In the genomic region with DNA sequence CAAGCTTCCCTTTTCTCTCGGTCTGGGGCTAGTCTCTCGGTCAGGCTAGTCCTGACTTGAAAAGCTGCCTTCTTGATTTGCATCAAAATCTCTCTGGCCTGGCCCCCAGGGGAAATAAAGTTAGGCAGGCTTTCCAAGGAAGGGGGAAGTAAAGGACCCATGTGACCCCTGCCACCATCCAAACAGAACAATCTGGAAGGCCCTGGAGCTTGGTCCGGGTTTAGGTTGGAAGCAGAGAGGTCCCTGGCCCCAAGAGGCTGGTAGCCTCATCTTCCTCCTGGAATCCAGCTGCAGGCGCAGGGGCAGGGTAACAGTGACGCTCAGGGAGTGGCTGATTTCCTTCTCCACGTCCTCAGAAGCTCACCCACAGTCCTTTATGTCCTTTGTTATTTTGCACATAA, we compare ENCODE assay signal across 9 mouse cellular contexts. TPM values are rescaled to one million over a fixed set of nuclear protein-coding genes. Genes with fewer than 3 reads are reported as not detected.
DNase-seq lines count a peak whose midpoint lies in the region; ATAC-seq and TF ChIP-seq lines count a peak whose summit lies in the region.
"Had no signal": no experiment of that assay in that cellular context is flagged by ENCODE, and none has a peak within 500 bp of the region (broad histone marks: within the 10 kb centered on the region; RNA-seq: fewer than 3 reads in every experiment).

No protein-coding gene starts in this region.

- no peak overlapping the region for H3K4me2 ChIP-seq in kidney, postnatal 0 days (ENCODE audit: low read length)
- peak overlapping the region; percentile 61 for H3K4me2 ChIP-seq in CH12.LX (ENCODE audit: insufficient read depth, low read depth, poor library complexity, severe bottlenecking)
- 0 out of 2 replicates have a peak overlapping the region, but pooled peaks have one; percentile 10 for H3K4me2 ChIP-seq in hindbrain, embryonic 16.5 days (ENCODE audit: low read length)

- no peak overlapping the region for H3K9ac ChIP-seq in kidney, postnatal 0 days (ENCODE audit: low read depth, low read length)
- H3K9ac ChIP-seq in CH12.LX (ENCODE audit: insufficient read depth, low read depth) = peak overlapping the region; percentile 61
- no peak overlapping the region for H3K9ac ChIP-seq in hindbrain, embryonic 16.5 days (ENCODE audit: low read depth, low read length)
- H3K9ac ChIP-seq: limb, embryonic 15.5 days had no signal

- H3K36me3 ChIP-seq in kidney, postnatal 0 days (ENCODE audit: insufficient read depth, low read length) = no peaks in the 10 kb centered on the region
- H3K36me3 ChIP-seq in CH12.LX (replicated peaks in 1 of 2; ENCODE audit: control insufficient read depth in 1 of 2, insufficient read depth in 1 of 2, low read length in 1 of 2) = no peaks in the 10 kb centered on the region
- H3K36me3 ChIP-seq in hindbrain, embryonic 16.5 days (ENCODE audit: control insufficient read depth, insufficient read depth, low read length) = no peaks in the 10 kb centered on the region
- H3K36me3 ChIP-seq: limb, embryonic 15.5 days had no signal

- dilution Hi-C loops in CH12.LX (cut with MboI; ENCODE audit: extremely low pct_ligation_motif_present, extremely low pct_unique_long_range_greater_than_20kb, low sequenced_read_pairs) = no loop called here

- H3K4me3 ChIP-seq in kidney, postnatal 0 days (replicated peaks; ENCODE audit: low read depth, low read length) = no peak overlapping the region
- no peak overlapping the region for H3K4me3 ChIP-seq in CH12.LX (replicated peaks in 1 of 3; ENCODE audit: low read depth in 2 of 3, low read length in 2 of 3, poor library complexity in 1 of 3)
- H3K4me3 ChIP-seq in hindbrain, embryonic 16.5 days (ENCODE audit: low read length) = no peak overlapping the region
- H3K4me3 ChIP-seq: limb, embryonic 15.5 days had no signal

- no peak for TF ChIP-seq POLR2A in CH12.LX (IDR thresholded peaks at IDR 0.05; ENCODE audit: low read depth, low read length)

- no peak overlapping the region for H3K27ac ChIP-seq in kidney, postnatal 0 days
- peak overlapping the region; percentile 95 for H3K27ac ChIP-seq in CH12.LX (ENCODE audit: insufficient read depth, low read depth)
- H3K27ac ChIP-seq in hindbrain, embryonic 16.5 days (ENCODE audit: low read depth, low read length) = no peak overlapping the region

- H3K27me3 ChIP-seq in kidney, postnatal 0 days (ENCODE audit: insufficient read depth, low read length) = no peaks in the 10 kb centered on the region; the same call in 1 of the 2 replicates
- H3K27me3 ChIP-seq in CH12.LX (replicated peaks) = no peaks in the 10 kb centered on the region
- peaks cover 13% of the 10 kb centered on the region for H3K27me3 ChIP-seq in hindbrain, embryonic 16.5 days (replicated peaks; ENCODE audit: control insufficient read depth, insufficient read depth, low read length)

- in situ Hi-C loops in CH12.LX (cut with MboI; ENCODE audit: low pct_ligation_motif_present, low pct_unique_long_range_greater_than_20kb, low sequenced_read_pairs) = no loop called here

- no peak for TF ChIP-seq CTCF in kidney, postnatal 0 days (IDR thresholded peaks at IDR 0.05; ENCODE audit: low read depth)
- TF ChIP-seq CTCF in CH12.LX (conservative IDR thresholded peaks at IDR 0.05 in 1 of 2, IDR thresholded peaks at IDR 0.05 in 1 of 2; ENCODE audit: low read depth in 2 of 2, low read length in 2 of 2) = no peak

- H3K79me2 ChIP-seq in CH12.LX (replicated peaks; ENCODE audit: control insufficient read depth, extremely low read depth, insufficient read depth, poor library complexity, severe bottlenecking) = peaks cover 52% of the 10 kb centered on the region

- peak; percentile 16 for DNase-seq in kidney, postnatal 0 days (ENCODE audit: low spot score)
- DNase-seq in kidney, postnatal 25 days = no peak
- DNase-seq in CH12.LX (ENCODE audit: extremely low read depth) (peak; percentile 83), ZHBTc4 (ENCODE audit: low read depth, low spot score) (peak; percentile 61), MN1 (ENCODE audit: low spot score) (no peak)
- DNase-seq in ovary, adult 18-20 months (ENCODE audit: low spot score) = no peak
- no peak for DNase-seq in urinary bladder, postnatal 36 days (ENCODE audit: low spot score in 2 of 2)

- peak; percentile 81 for TF ChIP-seq EP300 in CH12.LX (IDR thresholded peaks at IDR 0.05; ENCODE audit: low read length)

- ATAC-seq in kidney, postnatal 0 days (replicated peaks; ENCODE audit: low FRiP score, low read depth) = no peak
- no peak for ATAC-seq in hindbrain, embryonic 16.5 days

- no peaks in the 10 kb centered on the region for H3K4me1 ChIP-seq in kidney, postnatal 0 days (replicated peaks; ENCODE audit: insufficient read depth, low read length)
- peaks cover 7 to 25% of the 10 kb centered on the region in 2 experiments for H3K4me1 ChIP-seq in CH12.LX (ENCODE audit: control insufficient read depth in 1 of 2, insufficient read depth in 2 of 2)
- H3K4me1 ChIP-seq in hindbrain, embryonic 16.5 days (ENCODE audit: control insufficient read depth, insufficient read depth, low read depth, low read length) = peaks cover 4% of the 10 kb centered on the region

- WGBS in kidney, postnatal 0 days = 3% methylated on average over 6 of the region's 6 CpGs
- WGBS in hindbrain, embryonic 16.5 days = 6% methylated on average over 6 of the region's 6 CpGs

- no peaks in the 10 kb centered on the region for H3K9me3 ChIP-seq in kidney, postnatal 0 days (replicated peaks; ENCODE audit: low read length)
- no peaks in the 10 kb centered on the region for H3K9me3 ChIP-seq in CH12.LX (replicated peaks; ENCODE audit: low read length)
- H3K9me3 ChIP-seq in hindbrain, embryonic 16.5 days (ENCODE audit: control insufficient read depth, low read length) = no peaks in the 10 kb centered on the region
- H3K9me3 ChIP-seq: limb, embryonic 15.5 days had no signal

- no peak for TF ChIP-seq RAD21 in CH12.LX (IDR thresholded peaks at IDR 0.05; ENCODE audit: low read depth, low read length)

TF ChIP-seq in CH12.LX, 34 proteins besides CTCF, POLR2A, EP300 and RAD21:
- TF ChIP-seq NELFE (IDR thresholded peaks at IDR 0.05; ENCODE audit: low read depth, low read length) (no peak), CHD2 (IDR thresholded peaks at IDR 0.05; ENCODE audit: low read length) (0 out of 2 replicates have a peak, but pooled peaks have one; percentile 30), MYC (IDR thresholded peaks at IDR 0.05; ENCODE audit: low read depth, low read length) (no peak), ZMIZ1 (IDR thresholded peaks at IDR 0.05; ENCODE audit: low read depth, low read length) (no peak), SIN3A (IDR thresholded peaks at IDR 0.05; ENCODE audit: low read length) (no peak; the same call in 1 of the 2 replicates), CHD1 (IDR thresholded peaks at IDR 0.05; ENCODE audit: low read depth, low read length) (peak; percentile 70), RCOR1 (conservative IDR thresholded peaks at IDR 0.05; ENCODE audit: low read depth, low read length) (no peak), USF1 (IDR thresholded peaks at IDR 0.05; ENCODE audit: low read depth, low read length) (peak; percentile 47), UBTF (IDR thresholded peaks at IDR 0.05; ENCODE audit: low read depth, low read length) (no peak), MEF2A (IDR thresholded peaks at IDR 0.05; ENCODE audit: borderline replicate concordance, low read depth, low read length) (peak; percentile 67; the same call in 1 of the 2 replicates), PAX5 (IDR thresholded peaks at IDR 0.05; ENCODE audit: low read length) (no peak), KAT2A (IDR thresholded peaks at IDR 0.05; ENCODE audit: insufficient replicate concordance, low read length) (0 out of 2 replicates have a peak, but pooled peaks have one; percentile 10), MAZ (IDR thresholded peaks at IDR 0.05; ENCODE audit: low read depth, low read length) (0 out of 2 replicates have a peak, but pooled peaks have one; percentile 50), ZKSCAN1 (IDR thresholded peaks at IDR 0.05; ENCODE audit: borderline replicate concordance, low read depth, low read length) (no peak), E2F4 (IDR thresholded peaks at IDR 0.05; ENCODE audit: insufficient replicate concordance, low read depth, low read length) (no peak), ZC3H11A (IDR thresholded peaks at IDR 0.05; ENCODE audit: low read depth, low read length) (no peak), TCF12 (IDR thresholded peaks at IDR 0.05; ENCODE audit: low read depth, low read length) (no peak), USF2 (conservative IDR thresholded peaks at IDR 0.05; ENCODE audit: low read depth, low read length) (no peak), ZNF384 (IDR thresholded peaks at IDR 0.05; ENCODE audit: low read depth, low read length) (no peak), ELF1 (IDR thresholded peaks at IDR 0.05; ENCODE audit: low read depth, low read length) (no peak), ETS1 (conservative IDR thresholded peaks at IDR 0.05; ENCODE audit: low read depth, low read length) (peak; percentile 71), NRF1 (IDR thresholded peaks at IDR 0.05; ENCODE audit: low read depth, low read length) (no peak), MAX (IDR thresholded peaks at IDR 0.05; ENCODE audit: low read length) (0 out of 2 replicates have a peak, but pooled peaks have one; percentile 23), IRF4 (IDR thresholded peaks at IDR 0.05; ENCODE audit: low read depth, low read length) (peak; percentile 56; the same call in 1 of the 2 replicates), BHLHE40 (IDR thresholded peaks at IDR 0.05; ENCODE audit: low read depth, low read length) (peak; percentile 68), TBP (conservative IDR thresholded peaks at IDR 0.05; ENCODE audit: low read depth, low read length) (no peak), MAFK (IDR thresholded peaks at IDR 0.05; ENCODE audit: insufficient replicate concordance, low read length) (0 out of 2 replicates have a peak, but pooled peaks have one; percentile 3), MXI1 (IDR thresholded peaks at IDR 0.05; ENCODE audit: low read depth, low read length) (no peak)

RNA-seq across cellular contexts. Expression of a gene that starts 36.5 kb away (rescaled TPM):
- polyA plus RNA-seq in kidney, postnatal 0 days (2015; fragmentation: Nextera tagmentation; extraction: Ambion mirVana) = 12.2 and 12.8 TPM in 2 replicates
- total RNA-seq in CH12.LX (2012; rRNA removed) (40.0 and 41.1 TPM in 2 replicates), CH12.LX (2014; rRNA removed) (14.3 and 14.6 TPM in 2 replicates)
- 29.6 and 33.8 TPM in 2 replicates for polyA plus RNA-seq in CH12.LX (2012; ENCODE audit: insufficient read length, low read depth)
- polyA plus RNA-seq in hindbrain, embryonic 16.5 days (2015; fragmentation: Nextera tagmentation; extraction: Ambion mirVana) = 11.2 and 13.4 TPM in 2 replicates

Comparison
In these comparisons a context has a peak if more than half of its experiments do, and no peak if none do; other contexts are left out.
1. DNase-seq: peak in kidney, postnatal 0 days (single experiment), CH12.LX (single experiment) and ZHBTc4 (single experiment); none in kidney, postnatal 25 days (0 of 2), MN1 (single experiment), ovary, adult 18-20 months (single experiment) and urinary bladder, postnatal 36 days (0 of 2).